Mouse (Mus musculus): ENCODE data around the gene Efhc1.

The Efhc1 gene

DNA sequence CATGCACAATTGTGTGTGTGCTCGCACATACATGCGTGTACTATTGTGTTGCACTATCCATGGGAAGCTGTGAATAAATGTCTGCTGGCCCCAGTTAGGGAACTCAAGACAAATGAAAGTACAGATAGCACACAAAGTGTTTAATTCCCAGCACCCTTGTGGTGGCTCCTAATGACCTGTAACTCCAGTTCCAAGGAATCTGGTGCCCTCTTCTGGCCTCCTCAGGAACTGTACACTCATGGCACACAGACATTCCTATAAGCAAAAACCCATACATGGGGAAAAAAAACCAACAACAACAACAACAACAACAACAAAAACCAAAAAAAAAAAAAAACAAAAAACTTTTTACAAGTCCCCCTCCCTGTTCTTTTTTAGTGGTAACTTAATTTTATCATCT lies 8.4 kb upstream of the Efhc1 start:
- DNase-seq (ENCODE audit: low read depth), result peak; percentile 35

DNA sequence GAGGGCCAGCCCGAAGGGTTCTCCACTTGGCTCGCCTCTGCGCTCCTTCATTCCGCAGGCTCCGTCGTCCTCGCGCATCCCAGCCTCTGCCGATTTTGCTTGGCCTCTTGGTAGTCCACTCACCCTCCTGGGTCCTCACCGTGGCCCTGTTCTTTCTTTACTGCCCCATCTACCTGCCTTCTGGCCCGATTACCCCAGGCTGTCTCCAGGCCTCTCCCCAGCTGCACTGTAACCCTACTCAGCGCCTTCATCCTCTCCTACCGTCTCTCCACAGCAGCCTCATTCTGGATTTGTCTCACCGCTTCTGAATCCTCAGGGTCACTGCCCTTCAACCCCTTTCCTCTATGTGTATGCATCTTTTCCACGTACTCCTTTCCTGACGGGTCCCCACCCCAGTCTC lies 373 bp downstream of the Efhc1 start:
- no peak for DNase-seq (ENCODE audit: low read depth)

GRCm38 (mm10) chr1:20954876-20955275 lies 3.5 kb downstream of the Efhc1 start:
- DNase-seq (ENCODE audit: low read depth), result no peak

- DNase-seq (ENCODE audit: low read depth), result no peak
Measured at GRCm38 (mm10) chr1:20969642-20970041, 18.2 kb downstream of the Efhc1 start.

DNA sequence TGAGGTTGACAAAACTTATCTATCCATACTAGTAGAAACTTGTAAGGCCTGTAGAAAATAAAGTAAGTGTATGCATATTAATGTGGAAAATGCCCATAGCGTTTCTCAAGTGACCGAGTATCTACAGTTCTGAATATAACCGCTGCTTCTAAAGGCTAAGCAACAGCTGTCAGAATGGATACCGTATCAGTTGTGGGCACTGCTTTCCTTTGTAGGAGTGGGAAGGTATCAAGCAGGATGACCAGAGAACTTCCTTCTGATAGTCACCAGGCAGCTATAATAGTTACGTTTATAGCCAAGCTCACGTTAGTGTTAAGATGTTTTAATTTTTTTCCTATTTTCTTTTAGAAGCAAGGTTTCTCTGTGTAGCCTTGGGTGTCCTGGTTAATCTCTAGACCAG lies 22.0 kb downstream of the Efhc1 start:
- DNase-seq (ENCODE audit: low read depth), result no peak

GRCm38 (mm10) chr1:20974341-20975135 lies 23.1 kb downstream of the Efhc1 start:
- peak; percentile 39 for DNase-seq (ENCODE audit: low read depth)

DNA sequence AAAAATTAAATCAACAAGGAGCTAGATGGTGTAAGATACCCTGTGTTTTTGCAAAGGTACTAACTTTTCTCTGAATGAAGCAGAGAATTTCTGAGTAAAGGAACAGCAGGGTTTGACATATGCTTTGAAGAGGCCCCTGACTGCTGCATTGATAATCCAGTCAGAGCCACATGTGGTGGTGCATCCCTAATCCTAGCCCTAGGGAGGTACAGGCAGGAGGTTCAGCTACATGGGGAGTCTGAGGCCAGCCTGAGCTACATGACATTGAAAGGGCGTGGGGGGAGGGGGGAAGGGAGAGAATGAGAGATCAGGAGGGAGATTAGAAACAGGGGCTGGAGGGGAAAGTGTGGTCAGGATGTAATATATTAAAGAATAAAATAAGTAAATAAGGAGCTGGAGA lies 29.1 kb downstream of the Efhc1 start:
- no peak for DNase-seq (ENCODE audit: low read depth)

- DNase-seq (ENCODE audit: low read depth), result no peak
Measured at GRCm38 (mm10) chr1:20981764-20982163, 30.3 kb downstream of the Efhc1 start.

- no peak for DNase-seq (ENCODE audit: low read depth)
Measured at GRCm38 (mm10) chr1:20984103-20984502, 32.7 kb downstream of the Efhc1 start.

GRCm38 (mm10) chr1:20984582-20984981 lies 33.2 kb downstream of the Efhc1 start:
- DNase-seq (ENCODE audit: low read depth), result no peak

DNA sequence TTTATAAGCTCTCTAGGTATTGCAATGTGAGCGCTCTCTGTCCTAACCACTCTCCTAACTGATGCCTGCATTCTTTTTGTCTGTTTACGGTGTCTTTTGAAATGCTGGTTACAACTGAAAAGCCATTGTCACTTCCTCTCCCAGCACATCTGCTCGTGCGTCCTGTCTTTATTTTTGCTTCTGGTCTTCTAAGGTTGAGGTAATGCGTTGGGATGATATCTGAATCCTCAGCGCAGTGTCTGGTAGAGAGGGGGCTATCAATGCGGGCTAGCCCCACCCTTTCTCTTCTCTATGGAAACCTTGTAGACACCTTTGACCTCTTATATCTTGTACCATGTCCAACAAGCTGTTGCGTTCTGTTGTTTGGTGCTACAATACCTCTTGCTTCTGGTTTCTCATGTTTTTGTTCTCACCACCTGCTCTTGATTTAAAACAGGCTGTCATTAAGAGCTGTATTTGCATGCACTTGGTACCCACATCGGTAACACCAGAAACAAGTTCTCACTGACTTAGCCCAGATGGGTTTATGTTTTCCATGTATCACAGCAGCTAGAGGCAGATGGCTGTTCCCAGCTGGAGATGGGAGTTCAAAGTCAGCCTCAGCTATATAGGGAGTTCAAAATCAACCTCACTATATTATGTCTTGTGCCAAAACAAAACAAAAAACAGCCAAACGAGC lies 35.1 kb downstream of the Efhc1 start:
- peak; percentile 17 for DNase-seq (ENCODE audit: low read depth)

DNA sequence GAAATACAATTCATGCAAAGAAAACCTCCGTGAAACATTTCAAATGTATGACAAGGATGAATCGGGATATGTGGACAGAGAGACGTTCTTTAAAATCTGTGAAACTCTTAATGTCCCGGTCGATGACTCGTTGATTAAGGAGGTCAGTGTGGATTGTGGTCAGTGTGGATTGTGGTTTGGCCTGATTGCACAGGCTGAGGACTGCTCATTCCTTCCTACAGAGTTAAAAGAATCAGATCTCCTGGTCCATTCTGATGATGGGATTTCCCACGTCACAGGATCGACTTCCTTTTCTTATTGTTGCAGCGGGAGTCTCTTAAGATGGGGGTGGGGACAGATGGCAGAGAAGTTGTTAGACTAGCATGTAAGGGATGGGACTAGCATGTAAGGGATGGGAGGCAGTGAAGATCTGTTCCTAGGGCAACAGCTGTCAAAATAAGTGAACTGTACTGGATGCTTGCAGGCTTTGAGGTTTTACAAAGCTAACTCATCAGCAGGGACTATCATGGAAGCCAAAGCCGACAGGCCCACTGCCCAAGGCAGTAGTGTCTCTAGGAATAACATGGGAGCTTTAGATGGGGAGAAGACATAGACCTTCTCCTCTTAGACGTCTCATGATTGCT lies 38.1 kb downstream of the Efhc1 start:
- DNase-seq (ENCODE audit: low read depth), result peak; percentile 75

DNA sequence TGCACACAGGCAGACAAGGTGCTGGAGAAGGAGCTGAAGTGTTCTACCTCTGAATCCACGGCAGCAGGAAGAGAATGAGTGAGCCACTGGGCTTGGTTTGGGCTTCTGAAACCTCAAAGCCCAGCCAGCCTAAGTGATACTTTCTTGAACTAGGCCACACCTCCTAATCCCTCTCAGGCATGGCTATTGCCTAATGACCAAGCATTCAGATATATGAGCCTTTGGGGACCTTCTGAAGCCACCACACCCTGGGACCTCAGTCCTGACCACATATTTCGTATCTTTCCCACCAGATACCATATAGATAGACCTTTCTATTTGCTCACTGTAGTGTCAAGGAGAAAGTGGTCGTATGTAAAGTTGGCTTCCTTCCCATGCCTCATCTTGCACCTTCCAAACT lies 42.3 kb downstream of the Efhc1 start:
- DNase-seq (ENCODE audit: low read depth), result peak; percentile 88

DNA sequence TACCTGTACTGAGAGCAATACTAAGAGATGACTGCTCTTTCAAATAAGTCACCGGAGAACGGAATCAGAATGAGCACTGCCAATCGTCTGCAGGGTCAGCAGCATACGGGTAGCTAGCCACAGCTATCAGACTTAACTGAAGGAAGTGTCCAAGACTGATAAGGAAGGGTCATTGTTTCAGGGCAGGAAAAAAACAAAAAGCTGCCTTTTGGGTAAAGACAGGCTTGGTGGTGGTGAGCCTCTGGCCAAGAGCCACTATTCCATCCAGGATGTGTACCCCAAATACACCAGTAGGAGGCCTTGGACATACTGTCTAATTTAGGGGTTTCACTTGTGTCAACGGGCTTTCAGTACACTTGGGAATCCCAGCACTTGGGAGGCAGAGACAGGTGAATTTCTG lies 42.9 kb downstream of the Efhc1 start:
- DNase-seq (ENCODE audit: low read depth), result peak; percentile 87

DNA sequence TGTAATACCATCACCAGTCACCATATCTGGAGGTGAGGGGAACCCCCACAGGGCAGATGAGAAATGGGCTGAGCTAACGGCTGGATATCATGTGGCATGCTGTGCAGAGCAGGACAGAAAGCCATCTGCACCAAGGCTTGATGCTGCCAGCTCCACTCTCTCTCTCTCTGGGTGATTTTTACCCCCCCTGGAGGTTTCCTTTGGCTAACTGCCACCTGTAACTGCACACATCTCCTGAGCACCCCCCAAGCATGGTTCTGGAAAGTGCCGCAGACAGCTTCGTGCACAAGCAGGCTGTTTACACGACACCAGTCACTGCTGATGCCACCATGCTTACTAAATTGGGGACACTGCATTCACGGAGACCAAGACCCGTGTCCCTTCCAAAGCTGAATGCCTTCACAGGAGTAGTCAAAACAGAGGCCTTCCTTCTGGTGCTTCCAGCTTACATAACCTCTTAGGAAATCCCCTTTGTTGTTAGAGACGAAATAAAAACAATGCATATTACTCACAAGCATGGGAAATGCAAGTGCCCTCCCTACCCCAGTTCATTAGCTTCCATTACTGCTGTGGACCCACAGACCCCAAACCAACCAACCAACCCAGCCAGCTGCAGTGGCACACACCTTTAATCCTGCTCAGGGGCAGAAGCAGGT lies 44.0 kb downstream of the Efhc1 start:
- DNase-seq (ENCODE audit: low read depth), result peak; percentile 68

DNA sequence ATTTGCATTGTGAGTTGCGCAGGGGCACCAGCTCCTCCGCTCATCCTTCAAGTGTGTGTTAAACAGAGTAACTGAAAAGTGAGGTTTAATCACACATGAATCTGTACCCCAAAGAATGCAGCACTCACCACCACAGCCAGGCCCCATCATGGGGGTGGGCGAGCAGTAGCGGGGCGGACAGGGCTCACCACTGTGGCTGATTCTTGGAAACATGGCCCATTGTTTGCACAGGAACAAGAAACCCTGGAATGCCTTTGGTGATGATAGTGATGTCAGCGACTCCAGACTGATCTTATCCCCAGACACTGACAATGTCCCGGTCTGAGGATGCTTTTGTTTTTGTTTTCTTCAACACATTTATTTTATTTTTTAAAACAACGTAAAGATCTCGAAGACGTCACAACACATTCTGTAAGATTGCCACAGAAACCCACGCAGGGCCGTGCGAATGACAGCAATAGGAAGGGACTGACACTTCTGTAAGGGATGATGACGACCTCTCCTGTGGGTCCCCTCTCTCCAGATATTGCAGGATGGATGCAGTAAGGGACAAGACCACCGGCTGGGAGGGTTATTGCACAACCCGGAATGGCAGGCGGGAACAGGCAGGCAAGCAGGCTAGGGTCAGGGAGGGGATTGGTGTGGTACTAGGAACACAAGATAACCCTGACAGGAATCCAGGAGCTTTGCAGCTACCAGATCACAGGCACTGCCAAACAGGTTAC lies 45.3 kb downstream of the Efhc1 start:
- no peak for DNase-seq (ENCODE audit: low read depth)

- DNase-seq (ENCODE audit: low read depth), result no peak
Measured at GRCm38 (mm10) chr1:20997328-20997689, 45.9 kb downstream of the Efhc1 start.

DNA sequence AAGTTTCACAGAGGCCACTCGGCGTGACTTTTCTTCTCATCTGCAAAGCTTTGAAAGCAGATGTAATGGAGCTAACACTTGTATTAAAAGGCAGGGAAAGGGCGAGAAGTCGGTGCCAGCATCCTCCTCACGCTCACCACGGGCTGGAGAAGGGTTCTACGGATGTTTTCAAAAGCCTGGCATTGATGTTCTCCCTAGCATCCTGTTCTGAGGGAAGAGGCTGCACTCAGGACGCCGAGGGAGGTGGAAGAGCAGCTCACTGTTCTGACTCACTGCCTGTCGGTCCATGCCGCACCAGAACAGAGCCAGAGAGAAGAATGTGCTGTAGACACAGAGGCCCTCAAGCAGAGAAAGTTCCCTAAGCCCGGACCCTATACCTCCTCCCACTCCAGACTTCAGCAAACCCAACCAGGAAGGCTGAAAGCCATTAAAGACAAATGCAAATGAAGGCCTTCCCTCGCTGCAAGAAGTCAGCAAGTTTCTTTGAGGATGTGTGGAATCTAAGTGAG lies 46.5 kb downstream of the Efhc1 start:
- DNase-seq (ENCODE audit: low read depth), result no peak

DNA sequence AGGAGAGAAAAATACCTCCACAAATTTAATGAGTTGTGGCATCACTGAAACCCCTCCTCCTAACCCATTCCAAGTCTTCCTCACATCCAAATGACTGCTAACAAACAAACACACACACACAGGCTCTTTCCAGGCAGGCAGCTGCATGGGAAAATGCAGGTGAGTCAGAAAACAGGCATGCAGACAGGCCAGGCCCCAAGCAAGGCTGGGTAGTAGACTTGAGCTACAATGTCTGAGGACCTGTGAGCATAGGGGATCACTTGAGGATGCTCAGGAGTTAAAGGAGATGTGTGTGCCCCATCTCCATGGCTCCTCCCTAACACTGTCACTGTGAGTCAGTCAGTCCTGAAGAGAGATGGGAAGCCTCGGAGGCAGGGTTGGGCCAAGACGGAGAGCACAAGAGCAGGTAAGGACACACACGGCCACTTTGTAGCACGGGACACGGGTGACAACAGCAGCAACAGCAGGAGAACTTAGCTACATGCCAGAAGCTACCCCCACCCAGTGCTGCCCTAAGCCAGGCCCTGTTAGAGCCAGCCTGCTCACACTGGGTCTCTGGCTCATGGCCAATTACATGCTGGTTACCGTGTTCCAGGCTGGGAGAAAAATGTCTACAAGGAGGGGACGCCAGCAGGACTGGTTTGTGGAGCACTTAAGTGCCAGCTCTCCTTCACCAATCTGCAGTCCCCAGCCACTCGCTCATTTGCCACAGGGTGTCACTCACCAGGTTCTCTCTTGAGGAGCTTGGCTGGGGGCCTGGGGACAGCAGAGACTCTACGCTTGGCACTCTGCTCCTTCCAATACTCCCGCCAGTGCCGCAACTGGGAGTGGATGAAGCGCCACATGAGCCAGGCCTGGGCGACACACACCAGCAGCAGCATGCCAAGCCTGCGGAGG lies 51.1 kb downstream of the Efhc1 start:
- DNase-seq (ENCODE audit: low read depth), result no peak

- no peak for DNase-seq (ENCODE audit: low read depth)
Measured at GRCm38 (mm10) chr1:21004596-21004995, 53.2 kb downstream of the Efhc1 start.

GRCm38 (mm10) chr1:21006775-21007174 lies 55.3 kb downstream of the Efhc1 start:
- no peak for DNase-seq (ENCODE audit: low read depth)

All from 416B (cell line).